Mouse (Mus musculus) embryonic facial prominence, embryonic 11.5 days (tissue): ENCODE measurements at regions not wholly inside any gene's neighbourhood (a gene's known extent, or its start where the extent isn't known, plus 50 kb on each side); places are given as distances from the start of the nearest gene placed in this dataset.
A peak's percentile ranks its signal among the peaks of the same experiment; 100 is the strongest.

ENCODE experiments used
- ATAC-seq: fragments of 200-750 bp; cut with Nextera tagmentation; replicated peaks from 2 replicates; pipeline ENCODE4 v1.8.0; 2017; ENCODE audit warnings: low read depth; ENCODE audit not compliant: insufficient number of reproducible peaks, low FRiP score, low TSS enrichment
- DNase-seq: peaks from one replicate; pipeline ENCODE4 v3.0.0-alpha.2; 2015; ENCODE audit warnings: low spot score
- H3K27ac ChIP-seq: fragments of 300-500 bp; sonication (generic); replicated peaks from 2 replicates; pipeline ENCODE4 v1.5.1; 2014; ENCODE audit warnings: mild to moderate bottlenecking, low read depth, low read length, control low read depth
- H3K27me3 ChIP-seq: fragments of 300-500 bp; sonication (generic); 2 replicates; pipeline ENCODE4 v1.6.1; 2014; ENCODE audit warnings: mild to moderate bottlenecking, low read length, moderate library complexity, mixed read lengths; ENCODE audit not compliant: control insufficient read depth, insufficient read depth
- H3K36me3 ChIP-seq: fragments of 300-500 bp; sonication (generic); replicated peaks from 2 replicates; pipeline ENCODE4 v1.6.1; 2014; ENCODE audit warnings: low read depth, mild to moderate bottlenecking, low read length, moderate library complexity, mixed read lengths; ENCODE audit not compliant: control insufficient read depth, insufficient read depth
- H3K4me1 ChIP-seq: fragments of 300-500 bp; sonication (generic); 2 replicates; pipeline ENCODE4 v1.6.1; 2014; ENCODE audit warnings: low read length, mixed read lengths; ENCODE audit not compliant: control insufficient read depth, insufficient read depth
- H3K4me2 ChIP-seq: fragments of 300-500 bp; sonication (generic); 2 replicates; pipeline ENCODE4 v1.6.1; 2014; ENCODE audit warnings: low read depth, mild to moderate bottlenecking, control low read depth, low read length, moderate library complexity
- H3K4me3 ChIP-seq: fragments of 300-500 bp; sonication (generic); 2 replicates; pipeline ENCODE4 v1.5.1; 2014; ENCODE audit warnings: low read depth, low read length, control low read depth
- H3K9ac ChIP-seq: fragments of 300-500 bp; sonication (generic); replicated peaks from 2 replicates; pipeline ENCODE4 v1.6.1; 2014; ENCODE audit warnings: mild to moderate bottlenecking, control low read depth, low read length
- H3K9me3 ChIP-seq: fragments of 300-500 bp; sonication (generic); replicated peaks from 2 replicates; pipeline ENCODE4 v1.6.1; 2016; ENCODE audit warnings: mild to moderate bottlenecking, low read length, inconsistent platforms, mixed read lengths; ENCODE audit not compliant: control insufficient read depth
- WGBS: fragments of 180-500 bp; shearing (Covaris S2); extraction: QIAGEN DNeasy Blood & Tissue Kit; methylation state at CpG from one replicate; pipeline ENCODE4 v1.1.7; 2014; 5-methylcytosine and 5-hydroxymethylcytosine counted together

DNA sequence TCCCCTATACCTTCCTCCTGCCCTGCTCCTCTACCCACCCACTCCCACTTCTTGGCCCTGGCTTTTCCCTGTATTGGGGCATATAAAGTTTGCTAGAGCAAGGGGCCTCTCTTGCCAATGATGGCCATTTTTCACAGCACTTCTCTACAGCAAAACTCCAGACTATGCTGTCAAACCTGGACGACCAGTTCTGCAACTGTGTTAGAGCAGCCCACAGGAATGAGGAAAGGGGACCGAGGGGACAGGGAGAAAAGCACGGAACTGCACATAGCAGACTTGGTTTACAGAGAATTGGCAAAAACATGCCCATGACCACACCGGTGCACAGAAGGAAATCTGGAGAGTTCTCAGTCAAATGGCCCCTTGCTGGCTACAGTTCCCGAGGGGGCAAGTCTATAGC is 312.7 kb downstream of the Gm10295 start:
- no peaks in the 10 kb centered on the region for H3K9me3 ChIP-seq
- no peak overlapping the region for H3K27ac ChIP-seq
- WGBS = 70% methylated on average over 5 of the region's 5 CpGs
- H3K36me3 ChIP-seq = no peaks in the 10 kb centered on the region
- H3K4me1 ChIP-seq = no peaks in the 10 kb centered on the region
- no peaks in the 10 kb centered on the region for H3K27me3 ChIP-seq
- no peak overlapping the region for H3K4me2 ChIP-seq
- H3K9ac ChIP-seq = no peak overlapping the region
- no peak overlapping the region for H3K4me3 ChIP-seq
- ATAC-seq (no peak), DNase-seq (peak; percentile 36)

DNA sequence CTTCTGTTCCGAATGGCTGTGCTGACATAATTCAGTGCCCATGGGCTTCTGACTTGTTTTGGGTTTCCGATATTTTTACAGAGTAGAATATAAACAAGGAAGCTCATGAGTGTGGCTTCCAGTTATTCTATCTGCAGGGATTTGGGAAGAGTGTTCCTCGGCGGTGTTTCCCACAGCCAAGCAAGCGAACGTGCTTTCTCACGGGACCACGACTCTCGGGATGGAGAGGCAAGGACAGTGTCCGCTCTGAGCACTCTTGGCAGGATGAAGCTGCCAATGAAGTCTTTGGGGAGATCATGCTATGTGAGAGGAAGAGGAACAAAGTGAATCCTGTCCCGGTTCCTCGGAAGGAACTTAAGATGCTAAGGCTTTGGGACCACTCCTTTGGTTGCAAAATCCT is 318.2 kb downstream of the Gm10295 start:
- DNase-seq (no peak), ATAC-seq (no peak)
- Histone ChIP-seq H3K27ac (no peak overlapping the region), H3K4me3 (no peak overlapping the region), H3K27me3 (no peaks in the 10 kb centered on the region), H3K9ac (no peak overlapping the region), H3K4me2 (no peak overlapping the region), H3K36me3 (no peaks in the 10 kb centered on the region), H3K9me3 (no peaks in the 10 kb centered on the region), H3K4me1 (no peaks in the 10 kb centered on the region)
- WGBS = 74% methylated on average over 12 of the region's 12 CpGs

DNA sequence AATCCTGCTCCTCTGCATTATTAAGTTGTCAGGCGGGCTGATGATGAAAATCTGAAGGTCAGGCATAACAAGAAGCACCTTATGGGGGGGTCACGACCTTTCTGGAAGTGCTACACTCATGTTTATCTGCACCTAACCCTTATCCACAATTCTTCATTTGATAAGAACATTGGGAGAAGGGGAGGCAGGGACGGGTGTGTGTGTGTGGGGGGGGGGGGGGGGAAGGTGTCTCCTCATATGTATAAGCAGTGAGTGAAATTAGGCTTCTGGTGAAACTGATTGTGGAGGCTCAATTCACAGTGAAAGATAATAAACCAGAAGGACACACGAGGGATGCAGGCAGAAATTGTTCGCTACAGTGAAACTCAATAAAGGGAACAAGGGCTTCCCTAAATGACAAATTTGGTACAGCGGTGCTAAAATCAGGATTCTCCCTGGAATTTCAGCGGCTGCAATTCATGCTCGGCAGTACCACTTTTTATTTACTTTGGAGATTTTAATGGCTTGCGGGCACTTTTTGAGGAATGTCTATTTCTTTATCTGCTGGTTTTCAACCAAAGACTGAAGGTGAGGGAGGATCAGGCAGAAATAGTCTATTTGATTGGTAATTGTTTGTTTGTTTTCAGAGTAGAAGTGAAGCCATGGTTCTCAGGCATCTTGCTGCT is 327.2 kb downstream of the Gm10295 start:
- WGBS = 17% methylated on average over 9 of the region's 9 CpGs
- H3K9ac ChIP-seq = peak overlapping the region; percentile 35; the same call in 1 of the 2 replicates
- DNase-seq = peak; percentile 32
- no peaks in the 10 kb centered on the region for H3K27me3 ChIP-seq
- ATAC-seq = no peak
- no peaks in the 10 kb centered on the region for H3K4me1 ChIP-seq
- peak overlapping the region; percentile 21 for H3K4me3 ChIP-seq
- no peak overlapping the region for H3K27ac ChIP-seq
- peak overlapping the region; percentile 52 for H3K4me2 ChIP-seq
- H3K36me3 ChIP-seq = no peaks in the 10 kb centered on the region
- H3K9me3 ChIP-seq = no peaks in the 10 kb centered on the region; the same call in 1 of the 2 replicates

DNA sequence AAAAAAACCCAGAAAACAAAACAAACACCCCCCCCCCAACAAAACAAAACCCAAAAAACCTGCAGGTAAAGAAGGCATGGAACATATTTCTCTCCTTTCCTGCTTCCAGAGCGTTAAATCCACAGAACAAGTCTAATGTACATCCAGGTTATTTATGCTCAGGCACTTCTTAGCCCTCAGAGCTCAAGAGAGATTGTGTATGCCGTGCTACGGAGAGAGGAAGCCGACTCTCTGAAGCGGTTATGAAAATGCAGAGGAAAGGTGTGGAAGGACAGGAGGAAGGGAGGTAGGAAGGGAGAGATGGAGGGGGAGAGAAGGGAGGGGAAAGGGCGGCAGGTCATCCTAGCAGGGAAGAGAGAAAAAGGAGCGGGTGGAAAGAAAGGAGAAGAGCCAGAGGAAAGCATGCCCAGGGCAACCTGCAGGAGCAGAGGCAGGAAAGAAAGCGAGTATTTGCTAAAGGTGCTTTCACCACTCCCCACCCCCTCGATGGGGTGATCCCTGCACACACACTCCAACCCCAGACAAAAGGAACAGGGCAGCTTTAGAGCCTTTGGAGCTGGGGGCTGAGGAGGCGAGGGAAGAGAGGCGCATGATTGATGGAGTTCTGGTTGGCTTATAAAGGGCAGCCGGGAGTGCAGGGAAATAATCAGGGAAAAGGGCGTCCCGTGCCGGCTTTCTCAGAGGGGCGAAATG is 327.9 kb downstream of the Gm10295 start:
- WGBS = 6% methylated on average over 16 of the region's 16 CpGs
- H3K27ac ChIP-seq = peak overlapping the region; percentile 36; the same call in 1 of the 2 replicates
- no peaks in the 10 kb centered on the region; the same call in 1 of the 2 replicates for H3K9me3 ChIP-seq
- H3K4me2 ChIP-seq = peak overlapping the region; percentile 52
- H3K4me3 ChIP-seq = peak overlapping the region; percentile 21
- no peaks in the 10 kb centered on the region for H3K27me3 ChIP-seq
- H3K36me3 ChIP-seq = no peaks in the 10 kb centered on the region
- peak overlapping the region; percentile 35 for H3K9ac ChIP-seq
- ATAC-seq (peak; percentile 62; the same call in 1 of the 2 replicates), DNase-seq (peak; percentile 53)
- no peaks in the 10 kb centered on the region for H3K4me1 ChIP-seq
